Mouse (Mus musculus) hindbrain, embryonic 14.5 days (tissue): ENCODE results near the gene Gp1ba. TPM values are rescaled to one million over a fixed set of nuclear protein-coding genes. Genes with fewer than 3 reads are reported as not detected.

Experiments
- ATAC-seq: fragments of 200-750 bp; cut with Nextera tagmentation; 2 replicates; pipeline ENCODE4 v1.8.0; 2017; ENCODE audit warnings: moderate number of reproducible peaks, mild to moderate bottlenecking, moderate TSS enrichment, moderate library complexity; ENCODE audit not compliant: low FRiP score
- DNase-seq: peaks from one replicate; pipeline ENCODE4 v3.0.0-alpha.2; 2015; ENCODE audit warnings: low spot score
- H3K27ac ChIP-seq: fragments of 300-500 bp; sonication (generic); 2 replicates; pipeline ENCODE4 v1.5.1; 2014; ENCODE audit warnings: mild to moderate bottlenecking, moderate library complexity
- H3K27me3 ChIP-seq: fragments of 300-500 bp; sonication (generic); 2 replicates; pipeline ENCODE4 v1.6.1; 2014; ENCODE audit warnings: mild to moderate bottlenecking, low read length, mixed read lengths; ENCODE audit not compliant: control insufficient read depth, insufficient read depth
- H3K36me3 ChIP-seq: fragments of 300-500 bp; sonication (generic); replicated peaks from 2 replicates; pipeline ENCODE4 v1.6.1; 2014; ENCODE audit not compliant: control insufficient read depth, insufficient read depth
- H3K4me1 ChIP-seq: fragments of 300-500 bp; sonication (generic); replicated peaks from 2 replicates; pipeline ENCODE4 v1.6.1; 2014; ENCODE audit warnings: antibody characterized with exemption, low read length, mixed read lengths; ENCODE audit not compliant: control insufficient read depth, insufficient read depth
- H3K4me2 ChIP-seq: fragments of 300-500 bp; sonication (generic); replicated peaks from 2 replicates; pipeline ENCODE4 v1.6.1; 2014; ENCODE audit warnings: mild to moderate bottlenecking, moderate library complexity
- H3K4me3 ChIP-seq: fragments of 300-500 bp; sonication (generic); replicated peaks from 2 replicates; pipeline ENCODE4 v1.5.1; 2014; ENCODE audit warnings: mild to moderate bottlenecking, low read length
- H3K9ac ChIP-seq: fragments of 300-500 bp; sonication (generic); 2 replicates; pipeline ENCODE4 v1.6.1; 2014
- H3K9me3 ChIP-seq: fragments of 300-500 bp; sonication (generic); 2 replicates; pipeline ENCODE4 v1.6.1; 2016; ENCODE audit warnings: low read length; ENCODE audit not compliant: control insufficient read depth
- WGBS: fragments of 180-500 bp; shearing (Covaris S2); extraction: QIAGEN DNeasy Blood & Tissue Kit; methylation state at CpG from one replicate; pipeline ENCODE4 v1.1.7; 2014; 5-methylcytosine and 5-hydroxymethylcytosine counted together
- polyA plus RNA-seq: library from polyadenylated mRNA; unstranded; fragments of >200 nt; fragmentation: Nextera tagmentation; extraction: Ambion mirVana; gene quantifications from 2 replicates; pipeline ENCODE4 v1.2.1, GENCODE M21; 2014

The Gp1ba gene
- polyA plus RNA-seq, 1 experiment from 2014 or later, result 0.43 TPM

- Histone ChIP-seq H3K27me3 (no peaks in the 10 kb centered on the region), H3K4me2 (peak overlapping the region; percentile 92), H3K9me3 (no peaks in the 10 kb centered on the region), H3K27ac (peak overlapping the region; percentile 96), H3K9ac (peak overlapping the region; percentile 100), H3K4me1 (peaks cover 29% of the 10 kb centered on the region), H3K4me3 (peak overlapping the region; percentile 100), H3K36me3 (peaks cover 37% of the 10 kb centered on the region)
- ATAC-seq (peak; percentile 58), DNase-seq (peak; percentile 82)
- whole genome bisulfite sequencing, result 0% methylated on average over 48 of the region's 48 CpGs
These were observed 16.1 kb downstream of the Gp1ba start for GRCm38 (mm10) chr11:70654923-70655570.

GRCm38 (mm10) chr11:70655571-70656455 is 16.9 kb downstream of the Gp1ba start:
- under 1% methylated on average over 59 of the region's 61 CpGs for WGBS
- Histone ChIP-seq H3K27me3 (no peaks in the 10 kb centered on the region), H3K4me1 (peaks cover 29% of the 10 kb centered on the region), H3K4me2 (peak overlapping the region; percentile 92), H3K27ac (peak overlapping the region; percentile 96), H3K4me3 (peak overlapping the region; percentile 100), H3K9ac (peak overlapping the region; percentile 100), H3K36me3 (peaks cover 29% of the 10 kb centered on the region), H3K9me3 (no peaks in the 10 kb centered on the region)
- ATAC-seq (no peak), DNase-seq (no peak)

- peak overlapping the region; percentile 100 for H3K4me3 ChIP-seq
- peaks cover 29% of the 10 kb centered on the region for H3K4me1 ChIP-seq
- ATAC-seq, result no peak
- H3K9ac ChIP-seq, result peak overlapping the region; percentile 100
- WGBS, result 5% methylated on average over 16 of the region's 16 CpGs
- H3K9me3 ChIP-seq, result no peaks in the 10 kb centered on the region
- peak overlapping the region; percentile 92 for H3K4me2 ChIP-seq
- 0 out of 2 replicates have a peak overlapping the region, but pooled peaks have one; percentile 96 for H3K27ac ChIP-seq
- H3K36me3 ChIP-seq, result peaks cover 26% of the 10 kb centered on the region
- no peaks in the 10 kb centered on the region for H3K27me3 ChIP-seq
- no peak for DNase-seq
These were observed 17.6 kb downstream of the Gp1ba start for GRCm38 (mm10) chr11:70656456-70656927.

- WGBS, result 4% methylated on average over 3 of the region's 3 CpGs
- Histone ChIP-seq H3K27me3 (no peaks in the 10 kb centered on the region), H3K9ac (peak within 1 kb of the TSS; percentile 100), H3K9me3 (no peaks in the 10 kb centered on the region), H3K4me1 (peaks cover 29% of the 10 kb centered on the region), H3K36me3 (peaks cover 25% of the 10 kb centered on the region), H3K27ac (peak within 1 kb of the TSS; percentile 96; the same call in 1 of the 2 replicates), H3K4me3 (peak within 1 kb of the TSS; percentile 100), H3K4me2 (peak within 1 kb of the TSS; percentile 92)
- ATAC-seq (no peak), DNase-seq (no peak)
These were observed 18.0 kb downstream of the Gp1ba start, which contains the start of gene Eno3 for GRCm38 (mm10) chr11:70656964-70657363. Eno3 (plus strand) TSS chr11:70657202.

- no peaks in the 10 kb centered on the region for H3K9me3 ChIP-seq
- H3K4me1 ChIP-seq, result peaks cover 26% of the 10 kb centered on the region
- H3K36me3 ChIP-seq, result peaks cover 25% of the 10 kb centered on the region
- no peak overlapping the region for H3K4me3 ChIP-seq
- no peaks in the 10 kb centered on the region for H3K27me3 ChIP-seq
- H3K4me2 ChIP-seq, result no peak overlapping the region
- DNase-seq (no peak), ATAC-seq (no peak)
- H3K27ac ChIP-seq, result no peak overlapping the region
- WGBS, result 59% methylated on average over 6 of the region's 6 CpGs
- no peak overlapping the region for H3K9ac ChIP-seq
These were observed 18.7 kb downstream of the Gp1ba start for GRCm38 (mm10) chr11:70657573-70657972.

GRCm38 (mm10) chr11:70657991-70658390 is 19.1 kb downstream of the Gp1ba start:
- 60% methylated on average over 9 of the region's 9 CpGs for WGBS
- ATAC-seq (no peak), DNase-seq (no peak)
- H3K4me1 ChIP-seq, result peaks cover 22% of the 10 kb centered on the region
- peaks cover 25% of the 10 kb centered on the region for H3K36me3 ChIP-seq
- H3K9me3 ChIP-seq, result no peaks in the 10 kb centered on the region
- H3K27me3 ChIP-seq, result no peaks in the 10 kb centered on the region
- no peak overlapping the region for H3K4me2 ChIP-seq
- no peak overlapping the region for H3K4me3 ChIP-seq
- no peak overlapping the region for H3K27ac ChIP-seq
- no peak overlapping the region for H3K9ac ChIP-seq

- Histone ChIP-seq H3K4me2 (no peak overlapping the region), H3K27ac (no peak overlapping the region), H3K9me3 (no peaks in the 10 kb centered on the region), H3K36me3 (peaks cover 31% of the 10 kb centered on the region), H3K9ac (no peak overlapping the region), H3K4me3 (no peak overlapping the region), H3K4me1 (peaks cover 19% of the 10 kb centered on the region), H3K27me3 (no peaks in the 10 kb centered on the region)
- DNase-seq (no peak), ATAC-seq (no peak)
- 90% methylated on average over 5 of the region's 5 CpGs for WGBS
These were observed 19.6 kb downstream of the Gp1ba start for GRCm38 (mm10) chr11:70658521-70658920.

- ATAC-seq, result no peak
- 78% methylated on average over 8 of the region's 8 CpGs for WGBS
- H3K27ac ChIP-seq, result no peak overlapping the region
These were observed 20.0 kb downstream of the Gp1ba start for GRCm38 (mm10) chr11:70658942-70659341.

GRCm38 (mm10) chr11:70660571-70660970 is 21.6 kb downstream of the Gp1ba start:
- 85% methylated on average over 8 of the region's 8 CpGs for WGBS
- Histone ChIP-seq H3K9ac (no peak overlapping the region), H3K36me3 (peaks cover 48% of the 10 kb centered on the region), H3K9me3 (no peaks in the 10 kb centered on the region), H3K4me1 (peaks cover 15% of the 10 kb centered on the region), H3K27ac (no peak overlapping the region), H3K4me2 (no peak overlapping the region), H3K4me3 (no peak overlapping the region), H3K27me3 (no peaks in the 10 kb centered on the region)
- ATAC-seq (no peak), DNase-seq (no peak)

More at GRCm38 (mm10) chr11:70658942-70659341, 20.0 kb downstream of the Gp1ba start:
- H3K27me3 ChIP-seq, result no peaks in the 10 kb centered on the region
- no peaks in the 10 kb centered on the region for H3K9me3 ChIP-seq
- peaks cover 35% of the 10 kb centered on the region for H3K36me3 ChIP-seq
- no peak overlapping the region for H3K4me2 ChIP-seq
- no peak for DNase-seq
- H3K4me1 ChIP-seq, result peaks cover 19% of the 10 kb centered on the region
- no peak overlapping the region for H3K9ac ChIP-seq
- no peak overlapping the region for H3K4me3 ChIP-seq
